Mouse (Mus musculus): ENCODE results near the gene Epb41.

GRCm38 (mm10) chr4:131874169-131874536 is 201.0 kb downstream of the Epb41 start:
- TF ChIP-seq CTCF (IDR thresholded peaks at IDR 0.05; ENCODE audit: control insufficient read depth, insufficient read depth, insufficient read length) (no peak), USF1 (IDR thresholded peaks at IDR 0.05; ENCODE audit: low read depth) (no peak), MAX (IDR thresholded peaks at IDR 0.05) (no peak), MYOD1 (IDR thresholded peaks at IDR 0.05; ENCODE audit: control insufficient read depth, insufficient read length, low read depth) (no peak)

Data from C2C12 (cell line).